Mouse (Mus musculus) embryonic stem cell, embryonic (primary cell): ENCODE measurements around the gene Efhd2.

Experiments used
- CTCF ChIA-PET, 4 experiments: fragments of 300-600 bp in 2 of 4; fragments of 350-600 bp in 2 of 4; sonication (Branson Sonifier 250); formaldehyde crosslinking; loops; one replicate each; lab custom pipeline; 2022; ENCODE audit warnings: inconsistent platforms in 2 of 4; lab: Charles Lee
- POLR2A ChIA-PET, 4 experiments: fragments of 300-600 bp in 2 of 4; fragments of 350-600 bp in 2 of 4; sonication (Branson Sonifier 250); formaldehyde crosslinking; loops; one replicate each; lab custom pipeline; 2022; ENCODE audit warnings: antibody characterized with exemption in 4 of 4, inconsistent platforms in 1 of 4; lab: Charles Lee

The Efhd2 gene

GRCm38 (mm10) chr4:141874601-141875460 is at the start of gene Efhd2:
Efhd2 (minus strand) TSS chr4:141874920.
- ChIA-PET CTCF (interaction anchor here in 2 of 4 experiments (0.6 to 1.0 kb wide), 4 partner anchors 17 to 67 kb away, joined by 3 to 4 read pairs (median 3); no protein-coding TSS in a partner anchor), POLR2A (interaction anchor here in 3 of 4 experiments (0.6 to 1.9 kb wide), 15 partner anchors 8 to 340 kb away, joined by 3 to 6 read pairs (median 3); partner anchors contain the start of gene Casp9 (in 1 of the 3))

DNA sequence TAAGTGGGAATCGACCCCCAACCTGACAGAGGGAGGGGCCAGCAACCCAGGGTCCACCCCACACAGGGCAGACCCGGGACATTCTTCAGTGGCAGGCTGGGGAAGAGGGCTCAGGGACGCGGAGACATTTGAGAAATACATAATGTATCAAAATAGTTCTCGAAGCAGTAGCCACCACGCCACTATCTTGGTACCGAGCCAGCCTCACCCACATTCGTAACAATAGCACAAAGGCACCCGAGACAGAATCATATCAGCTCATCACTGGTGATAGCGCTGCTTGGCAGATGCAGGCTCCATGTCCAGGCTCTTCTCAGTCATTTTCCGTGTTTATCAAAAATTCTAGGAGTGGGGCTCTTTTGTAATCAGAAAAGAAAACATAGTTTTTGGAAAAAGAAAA is 49.2 kb upstream of the Efhd2 start:
- CTCF ChIA-PET: no interaction called here
- POLR2A ChIA-PET: no interaction called here

GRCm38 (mm10) chr4:141920391-141920790 is 45.7 kb upstream of the Efhd2 start:
- ChIA-PET CTCF (interaction anchor here in 1 of 4 experiments (0.8 kb wide), 1 partner anchor 19 kb away, joined by 3 read pairs; no protein-coding TSS in a partner anchor), POLR2A (interaction anchor here in 2 of 4 experiments (0.9 to 1.3 kb wide), 2 partner anchors 9 kb away, joined by 3 to 4 read pairs; no protein-coding TSS in a partner anchor)

DNA sequence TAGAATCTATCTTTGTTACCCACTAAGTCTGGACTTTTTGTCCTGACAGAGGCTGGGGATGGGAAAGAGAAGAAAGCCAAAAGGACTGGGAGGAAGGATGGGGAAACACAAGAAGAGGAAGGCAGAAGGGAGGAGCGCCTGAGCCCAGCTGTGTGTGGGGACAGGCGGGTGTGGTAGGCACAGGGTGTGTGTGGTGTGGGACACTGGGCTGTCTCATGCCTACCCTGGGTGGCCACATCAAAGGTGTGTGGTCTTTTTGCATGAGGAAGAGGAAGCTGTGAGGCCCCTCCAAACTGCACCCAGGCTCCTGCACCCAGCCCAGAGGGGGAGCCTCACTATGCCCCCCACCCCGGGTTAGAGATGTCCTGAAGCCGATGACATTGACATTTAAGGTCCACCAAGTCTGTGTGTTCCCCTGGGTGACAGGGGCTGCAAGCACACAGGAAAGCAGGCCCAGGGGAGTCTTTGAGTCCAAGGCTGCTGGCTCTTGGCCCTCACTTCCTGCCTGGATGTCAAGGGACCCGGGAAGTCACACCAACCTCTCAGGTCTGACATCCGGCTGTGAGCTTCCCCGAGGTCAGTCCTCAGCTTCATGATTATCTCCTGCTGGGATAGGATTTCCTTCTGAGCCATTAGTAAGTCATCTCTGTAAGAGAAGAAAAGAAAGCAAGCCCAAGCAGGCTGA is 43.2 kb upstream of the Efhd2 start:
- POLR2A ChIA-PET: interaction anchor here in 2 of 4 experiments (0.7 to 1.4 kb wide), 3 partner anchors 10 to 257 kb away, joined by 3 to 4 read pairs (median 3); no protein-coding TSS in a partner anchor
- CTCF ChIA-PET: no interaction called here

DNA sequence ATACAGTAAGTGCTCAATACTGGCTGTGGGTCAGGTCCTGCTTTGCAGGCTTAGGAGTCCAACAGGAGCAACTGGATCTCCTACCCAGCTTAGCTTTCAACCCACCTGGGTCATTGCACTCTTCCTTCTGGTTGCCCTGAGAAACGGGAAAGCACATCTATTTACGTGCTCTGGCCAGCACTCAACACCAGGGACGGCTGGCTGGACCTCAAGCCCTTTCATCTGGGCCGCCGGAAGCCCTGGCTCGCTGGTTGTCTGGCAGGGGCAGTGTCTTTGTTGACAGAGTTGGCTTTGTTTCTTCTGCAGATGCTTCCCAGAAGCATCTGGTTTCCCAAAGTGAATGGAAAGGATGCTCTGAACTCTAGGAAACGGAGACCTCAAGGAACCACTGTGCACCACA is 39.3 kb upstream of the Efhd2 start:
- ChIA-PET CTCF (no interaction called here), POLR2A (interaction anchor here in 1 of 4 experiments (0.6 kb wide), 1 partner anchor 12 kb away, joined by 3 read pairs; no protein-coding TSS in a partner anchor)

- POLR2A ChIA-PET: interaction anchor here in 2 of 4 experiments (0.6 to 1.1 kb wide), 2 partner anchors 11 to 71 kb away, joined by 4 to 6 read pairs; no protein-coding TSS in a partner anchor
- CTCF ChIA-PET: no interaction called here
Measured at GRCm38 (mm10) chr4:141913201-141913993, 38.7 kb upstream of the Efhd2 start.

- POLR2A ChIA-PET: interaction anchor here in 2 of 4 experiments (0.5 to 1.0 kb wide), 4 partner anchors 22 to 181 kb away, joined by 3 read pairs; partner anchors contain the start of gene Ddi2 (in 1 of the 2)
- CTCF ChIA-PET: no interaction called here
Measured at GRCm38 (mm10) chr4:141904710-141905109, 30.0 kb upstream of the Efhd2 start.

DNA sequence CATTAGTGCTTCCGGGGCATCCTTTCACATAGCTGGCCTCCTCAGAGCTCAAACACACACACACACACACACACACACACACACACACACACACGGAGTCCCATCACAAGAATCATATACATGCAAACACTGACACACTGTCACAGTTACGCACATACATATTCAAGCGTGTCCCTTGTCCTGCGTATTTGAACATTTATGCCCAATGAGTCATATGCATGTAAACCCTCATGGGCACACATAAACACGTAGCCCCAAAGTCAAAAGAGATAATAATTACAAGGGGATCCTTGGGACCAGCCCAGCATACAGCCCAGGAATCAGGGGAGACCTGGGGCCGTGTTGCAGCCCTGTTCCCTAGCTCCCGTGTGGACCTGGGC is 27.7 kb upstream of the Efhd2 start:
- POLR2A ChIA-PET: interaction anchor here in 2 of 4 experiments (0.5 to 1.7 kb wide), 5 partner anchors 11 to 233 kb away, joined by 3 to 4 read pairs (median 3); no protein-coding TSS in a partner anchor
- CTCF ChIA-PET: interaction anchor here in 2 of 4 experiments (0.5 to 0.6 kb wide), 2 partner anchors 47 to 103 kb away, joined by 3 read pairs; no protein-coding TSS in a partner anchor

GRCm38 (mm10) chr4:141901711-141902478 is 27.2 kb upstream of the Efhd2 start:
- ChIA-PET POLR2A (interaction anchor here in 2 of 4 experiments (0.5 to 1.7 kb wide), 6 partner anchors 11 to 506 kb away, joined by 3 to 6 read pairs (median 4); no protein-coding TSS in a partner anchor), CTCF (interaction anchor here in 2 of 4 experiments (0.5 to 1.0 kb wide), 3 partner anchors 37 to 104 kb away, joined by 3 to 4 read pairs (median 3); no protein-coding TSS in a partner anchor)

GRCm38 (mm10) chr4:141900421-141900820 is 25.7 kb upstream of the Efhd2 start:
- POLR2A ChIA-PET: interaction anchor here in 1 of 4 experiments (0.9 kb wide), 1 partner anchor 25 kb away, joined by 3 read pairs; no protein-coding TSS in a partner anchor
- CTCF ChIA-PET: interaction anchor here in 1 of 4 experiments (0.6 kb wide), 1 partner anchor 76 kb away, joined by 3 read pairs; no protein-coding TSS in a partner anchor

- ChIA-PET POLR2A (interaction anchor here in 1 of 4 experiments (0.8 to 0.9 kb wide), 2 partner anchors 24 to 139 kb away, joined by 3 to 4 read pairs; no protein-coding TSS in a partner anchor), CTCF (interaction anchor here in 2 of 4 experiments (0.6 to 0.7 kb wide), 2 partner anchors 77 to 409 kb away, joined by 3 read pairs; no protein-coding TSS in a partner anchor)
Measured at GRCm38 (mm10) chr4:141899936-141900335, 25.2 kb upstream of the Efhd2 start.

- POLR2A ChIA-PET: interaction anchor here in 2 of 4 experiments (0.7 to 1.2 kb wide), 2 partner anchors 14 to 170 kb away, joined by 3 read pairs; no protein-coding TSS in a partner anchor
- CTCF ChIA-PET: no interaction called here
Measured at GRCm38 (mm10) chr4:141898905-141899304, 24.2 kb upstream of the Efhd2 start.

GRCm38 (mm10) chr4:141897838-141898237 is 23.1 kb upstream of the Efhd2 start:
- POLR2A ChIA-PET: interaction anchor here in 1 of 4 experiments (1.2 kb wide), 1 partner anchor 13 kb away, joined by 3 read pairs; no protein-coding TSS in a partner anchor
- CTCF ChIA-PET: no interaction called here

GRCm38 (mm10) chr4:141897225-141897624 is 22.5 kb upstream of the Efhd2 start:
- CTCF ChIA-PET: interaction anchor here in 1 of 4 experiments (0.7 kb wide), 1 partner anchor 378 kb away, joined by 3 read pairs; no protein-coding TSS in a partner anchor
- POLR2A ChIA-PET: no interaction called here

- ChIA-PET POLR2A (interaction anchor here in 1 of 4 experiments (0.6 to 0.9 kb wide), 2 partner anchors 8 to 250 kb away, joined by 3 read pairs; no protein-coding TSS in a partner anchor), CTCF (interaction anchor here in 3 of 4 experiments (0.6 kb wide), 3 partner anchors 9 to 457 kb away, joined by 3 to 8 read pairs (median 3); no protein-coding TSS in a partner anchor)
Measured at GRCm38 (mm10) chr4:141895772-141896171, 21.1 kb upstream of the Efhd2 start.

DNA sequence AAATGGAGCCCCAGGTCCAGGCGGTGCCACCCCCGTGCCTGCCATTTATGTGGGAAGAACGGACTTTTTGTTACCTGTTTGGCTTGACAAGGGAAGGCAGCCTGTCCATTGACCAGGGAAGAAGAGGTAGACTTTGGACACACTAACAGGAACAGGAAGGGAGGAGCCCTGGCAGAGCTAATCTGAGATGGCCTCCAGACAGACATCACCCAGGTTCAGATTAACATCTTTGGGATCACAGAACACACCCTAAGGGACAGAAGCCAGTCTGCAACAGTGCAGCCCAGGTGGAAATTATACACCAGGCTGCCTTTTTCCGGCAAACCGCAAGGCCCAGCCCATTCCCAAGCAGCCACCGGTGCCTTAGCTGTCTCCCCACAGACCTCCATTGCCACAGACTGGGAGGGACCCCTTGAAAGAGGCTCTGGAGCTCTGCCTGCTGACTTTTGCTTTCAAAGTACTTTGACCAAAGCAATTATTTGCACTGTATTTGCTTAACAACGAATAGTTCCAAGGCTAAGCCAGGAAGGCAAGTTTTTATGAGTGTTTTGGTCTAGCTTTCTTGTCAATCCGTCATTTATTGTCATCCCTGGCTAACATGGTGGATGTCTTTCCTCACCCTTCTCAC is 18.6 kb upstream of the Efhd2 start:
- ChIA-PET POLR2A (interaction anchor here in 2 of 4 experiments (0.6 to 1.2 kb wide), 5 partner anchors 11 to 159 kb away, joined by 3 to 6 read pairs (median 3); no protein-coding TSS in a partner anchor), CTCF (no interaction called here)
